Mouse (Mus musculus) kidney, postnatal 0 days (tissue): ENCODE data around the gene Fzd4. TPM values are rescaled to one million over a fixed set of nuclear protein-coding genes. Genes with fewer than 3 reads are reported as not detected.

Experiments used
- ATAC-seq: fragments of 200-750 bp; cut with Nextera tagmentation; replicated peaks from 2 replicates; pipeline ENCODE4 v1.8.0; 2017; ENCODE audit warnings: low read depth, moderate number of reproducible peaks, moderate TSS enrichment, moderate library complexity; ENCODE audit not compliant: low FRiP score
- DNase-seq: peaks from one replicate; pipeline ENCODE4 v3.0.0-alpha.2; 2016; ENCODE audit warnings: low spot score
- H3K27ac ChIP-seq: fragments of 300-500 bp; sonication (generic); 2 replicates; pipeline ENCODE4 v1.5.1; 2014; ENCODE audit warnings: mild to moderate bottlenecking
- H3K27me3 ChIP-seq: fragments of 300-500 bp; sonication (generic); 2 replicates; pipeline ENCODE4 v1.6.1; 2014; ENCODE audit warnings: low read length, mixed read lengths; ENCODE audit not compliant: insufficient read depth
- H3K36me3 ChIP-seq: fragments of 300-500 bp; sonication (generic); 2 replicates; pipeline ENCODE4 v1.6.1; 2014; ENCODE audit warnings: low read length, mixed read lengths; ENCODE audit not compliant: insufficient read depth
- H3K4me1 ChIP-seq: fragments of 300-500 bp; sonication (generic); replicated peaks from 2 replicates; pipeline ENCODE4 v1.6.1; 2014; ENCODE audit warnings: antibody characterized with exemption, low read length, mixed read lengths; ENCODE audit not compliant: insufficient read depth
- H3K4me2 ChIP-seq: fragments of 300-500 bp; sonication (generic); 2 replicates; pipeline ENCODE4 v1.6.1; 2014; ENCODE audit warnings: mild to moderate bottlenecking, low read length, moderate library complexity, mixed read lengths
- H3K4me3 ChIP-seq: fragments of 300-500 bp; sonication (generic); replicated peaks from 2 replicates; pipeline ENCODE4 v1.5.1; 2014; ENCODE audit warnings: low read depth, low read length
- H3K9ac ChIP-seq: fragments of 300-500 bp; sonication (generic); 2 replicates; pipeline ENCODE4 v1.6.1; 2014; ENCODE audit warnings: low read depth, low read length
- H3K9me3 ChIP-seq: fragments of 300-500 bp; sonication (generic); replicated peaks from 2 replicates; pipeline ENCODE4 v1.6.1; 2016; ENCODE audit warnings: low read length, inconsistent platforms, mixed read lengths
- CTCF ChIP-seq: IDR thresholded peaks from 2 replicates; pipeline ENCODE4 v1.5.1; 2016; ENCODE audit warnings: antibody characterized with exemption, low read depth, mild to moderate bottlenecking, moderate library complexity
- WGBS: fragments of 180-500 bp; shearing (Covaris S2); extraction: QIAGEN DNeasy Blood & Tissue Kit; methylation state at CpG from one replicate; pipeline ENCODE4 v1.1.7; 2014; 5-methylcytosine and 5-hydroxymethylcytosine counted together
- polyA plus RNA-seq: library from polyadenylated mRNA; unstranded; fragments of >200 nt; fragmentation: Nextera tagmentation; extraction: Ambion mirVana; gene quantifications from 2 replicates; pipeline ENCODE4 v1.2.1, GENCODE M21; 2015

Gene Fzd4
- polyA plus RNA-seq, 1 experiment from 2014 or later, result 29.6 TPM

DNA sequence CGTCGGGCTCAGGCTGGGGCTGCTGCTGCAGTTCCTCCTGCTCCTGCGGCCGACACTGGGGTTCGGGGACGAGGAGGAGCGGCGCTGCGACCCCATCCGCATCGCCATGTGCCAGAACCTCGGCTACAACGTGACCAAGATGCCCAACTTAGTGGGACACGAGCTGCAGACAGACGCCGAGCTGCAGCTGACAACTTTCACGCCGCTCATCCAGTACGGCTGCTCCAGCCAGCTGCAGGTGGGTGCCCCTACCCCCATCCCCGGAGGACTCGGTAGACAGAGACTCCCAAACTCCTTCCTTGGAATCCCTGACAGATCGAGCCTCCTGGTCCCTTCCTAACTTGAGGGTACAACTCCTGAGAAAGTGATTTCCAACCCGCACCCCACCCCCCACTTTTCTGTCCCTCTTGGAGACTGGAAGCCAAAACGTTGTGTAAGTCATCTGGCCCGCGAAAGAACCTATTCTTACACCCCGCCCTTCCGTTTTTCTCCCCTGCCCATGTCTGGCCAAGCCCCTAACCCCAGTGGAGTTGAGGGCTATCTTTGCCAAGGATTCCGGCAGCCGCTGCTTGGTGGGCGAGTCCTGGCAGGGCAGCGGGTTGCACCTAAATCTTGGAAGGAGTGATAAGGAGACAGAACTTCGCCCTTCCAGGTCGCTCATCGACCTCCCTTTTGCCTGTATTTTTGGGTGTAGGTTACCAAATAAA is 732 bp downstream of the Fzd4 start:
- H3K9ac ChIP-seq, result peak overlapping the region; percentile 98
- H3K36me3 ChIP-seq, result peaks cover 13% of the 10 kb centered on the region
- WGBS, result under 1% methylated on average over 34 of the region's 35 CpGs
- H3K4me1 ChIP-seq, result peaks cover 33% of the 10 kb centered on the region
- no peak for TF ChIP-seq CTCF
- DNase-seq, result peak; percentile 50
- H3K4me3 ChIP-seq, result peak overlapping the region; percentile 95
- H3K4me2 ChIP-seq, result peak overlapping the region; percentile 82
- H3K9me3 ChIP-seq, result no peaks in the 10 kb centered on the region
- H3K27ac ChIP-seq, result peak overlapping the region; percentile 97
- no peak for ATAC-seq
- no peaks in the 10 kb centered on the region for H3K27me3 ChIP-seq

DNA sequence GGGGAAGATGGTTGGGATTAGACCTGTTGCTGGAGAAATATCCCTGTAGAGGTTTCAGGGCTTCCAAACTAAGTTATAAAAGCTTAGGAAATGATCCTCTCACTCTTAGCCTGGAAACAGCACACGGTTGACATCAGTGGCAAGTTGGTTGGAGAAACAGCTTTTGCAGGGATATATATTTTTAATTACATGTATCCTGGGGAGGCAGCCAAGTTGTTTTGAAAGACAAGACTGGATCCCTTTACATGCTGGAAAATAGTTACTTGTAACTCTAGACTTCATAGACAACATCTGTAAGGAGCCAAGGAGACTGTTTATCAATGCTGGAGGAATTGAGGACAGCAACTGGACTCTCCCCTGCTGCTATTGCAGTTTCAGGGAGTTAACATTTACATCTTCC is 1.9 kb downstream of the Fzd4 start:
- Histone ChIP-seq H3K4me3 (peak overlapping the region; percentile 95), H3K27me3 (no peaks in the 10 kb centered on the region), H3K4me2 (peak overlapping the region; percentile 82), H3K9me3 (no peaks in the 10 kb centered on the region), H3K27ac (peak overlapping the region; percentile 20), H3K9ac (peak overlapping the region; percentile 29), H3K4me1 (peaks cover 42% of the 10 kb centered on the region), H3K36me3 (peaks cover 15% of the 10 kb centered on the region)
- no peak for ATAC-seq
- TF ChIP-seq CTCF, result no peak
- DNase-seq, result peak; percentile 73
- 3% methylated on average over 1 of the region's 1 CpGs for WGBS

DNA sequence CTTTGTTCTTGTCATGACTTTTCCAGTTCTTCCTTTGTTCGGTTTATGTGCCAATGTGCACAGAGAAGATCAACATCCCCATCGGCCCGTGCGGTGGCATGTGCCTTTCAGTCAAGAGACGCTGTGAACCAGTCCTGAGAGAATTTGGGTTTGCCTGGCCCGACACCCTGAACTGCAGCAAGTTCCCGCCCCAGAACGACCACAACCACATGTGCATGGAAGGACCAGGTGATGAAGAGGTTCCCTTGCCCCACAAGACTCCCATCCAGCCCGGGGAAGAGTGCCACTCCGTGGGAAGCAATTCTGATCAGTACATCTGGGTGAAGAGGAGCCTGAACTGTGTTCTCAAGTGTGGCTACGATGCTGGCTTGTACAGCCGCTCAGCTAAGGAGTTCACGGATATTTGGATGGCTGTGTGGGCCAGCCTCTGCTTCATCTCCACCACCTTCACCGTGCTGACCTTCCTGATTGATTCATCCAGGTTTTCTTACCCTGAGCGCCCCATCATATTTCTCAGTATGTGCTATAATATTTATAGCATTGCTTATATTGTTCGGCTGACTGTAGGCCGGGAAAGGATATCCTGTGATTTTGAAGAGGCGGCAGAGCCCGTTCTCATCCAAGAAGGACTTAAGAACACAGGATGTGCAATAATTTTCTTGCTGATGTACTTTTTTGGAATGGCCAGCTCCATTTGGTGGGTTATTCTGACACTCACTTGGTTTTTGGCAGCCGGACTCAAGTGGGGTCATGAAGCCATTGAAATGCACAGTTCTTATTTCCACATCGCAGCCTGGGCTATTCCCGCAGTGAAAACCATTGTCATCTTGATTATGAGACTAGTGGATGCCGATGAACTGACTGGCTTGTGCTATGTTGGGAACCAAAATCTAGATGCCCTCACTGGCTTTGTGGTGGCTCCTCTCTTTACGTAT is 3.1 kb downstream of the Fzd4 start:
- Histone ChIP-seq H3K27ac (peak overlapping the region; percentile 75), H3K27me3 (no peaks in the 10 kb centered on the region), H3K9ac (peak overlapping the region; percentile 45), H3K4me3 (peak overlapping the region; percentile 95), H3K4me2 (peak overlapping the region; percentile 82), H3K36me3 (peaks cover 20% of the 10 kb centered on the region), H3K4me1 (peaks cover 49% of the 10 kb centered on the region), H3K9me3 (no peaks in the 10 kb centered on the region)
- DNase-seq (peak; percentile 32), ATAC-seq (no peak)
- no peak for TF ChIP-seq CTCF
- 58% methylated on average over 24 of the region's 24 CpGs for WGBS

DNA sequence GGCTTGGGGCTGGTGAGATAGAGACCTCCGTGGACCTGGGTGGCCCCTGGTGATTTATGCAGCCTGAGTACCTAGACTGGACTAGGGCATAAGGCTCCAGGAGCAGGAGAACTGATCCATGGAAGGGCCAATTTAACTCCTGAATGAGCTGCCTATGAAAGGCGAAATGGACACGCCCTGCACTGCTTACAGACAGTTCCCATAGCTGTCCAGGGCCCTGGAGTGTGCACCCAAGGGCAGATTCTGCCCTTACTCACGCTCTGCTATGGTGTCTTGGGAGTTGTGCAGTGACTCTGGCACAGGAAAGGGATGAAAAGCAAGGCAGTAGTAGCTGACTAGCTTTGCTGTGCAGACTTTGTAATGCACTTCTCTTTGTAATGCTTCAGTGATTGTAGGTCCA is 6.1 kb downstream of the Fzd4 start:
- 27% methylated on average over 4 of the region's 4 CpGs for WGBS
- Histone ChIP-seq H3K9me3 (no peaks in the 10 kb centered on the region), H3K4me1 (peaks cover 59% of the 10 kb centered on the region), H3K9ac (no peak overlapping the region), H3K27me3 (no peaks in the 10 kb centered on the region), H3K36me3 (peaks cover 25% of the 10 kb centered on the region), H3K27ac (peak overlapping the region; percentile 66), H3K4me2 (peak overlapping the region; percentile 82), H3K4me3 (no peak overlapping the region)
- DNase-seq (peak; percentile 62), ATAC-seq (peak; percentile 87)
- no peak for TF ChIP-seq CTCF

DNA sequence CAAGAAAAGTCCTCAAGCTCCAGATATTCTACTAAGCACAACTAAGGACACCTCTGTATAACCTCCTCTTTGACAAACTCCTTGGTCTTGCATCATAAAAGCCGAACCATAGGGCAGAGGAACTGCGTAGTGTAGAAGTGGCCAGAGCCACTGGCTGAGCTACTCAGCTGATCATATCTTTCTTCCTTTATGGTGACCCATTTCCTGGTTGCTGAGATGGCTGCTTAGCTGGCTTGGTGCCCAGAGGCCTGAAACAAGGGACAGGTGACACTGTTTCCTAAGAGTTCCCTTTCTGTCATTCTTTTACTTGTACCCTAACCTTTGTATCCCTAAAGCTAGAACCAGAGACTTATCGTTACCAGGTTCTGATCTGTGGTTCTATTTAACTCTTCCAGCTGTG is 7.2 kb downstream of the Fzd4 start:
- H3K27me3 ChIP-seq, result no peaks in the 10 kb centered on the region
- H3K9me3 ChIP-seq, result no peaks in the 10 kb centered on the region
- TF ChIP-seq CTCF, result no peak
- ATAC-seq (0 out of 2 replicates have a peak, but pooled peaks have one; percentile 33), DNase-seq (peak; percentile 49)
- H3K4me3 ChIP-seq, result no peak overlapping the region
- peak overlapping the region; percentile 66 for H3K27ac ChIP-seq
- H3K4me1 ChIP-seq, result peaks cover 61% of the 10 kb centered on the region
- peak overlapping the region; percentile 82; the same call in 1 of the 2 replicates for H3K4me2 ChIP-seq
- H3K9ac ChIP-seq, result no peak overlapping the region
- H3K36me3 ChIP-seq, result peaks cover 25% of the 10 kb centered on the region
- 53% methylated on average over 3 of the region's 3 CpGs for WGBS

DNA sequence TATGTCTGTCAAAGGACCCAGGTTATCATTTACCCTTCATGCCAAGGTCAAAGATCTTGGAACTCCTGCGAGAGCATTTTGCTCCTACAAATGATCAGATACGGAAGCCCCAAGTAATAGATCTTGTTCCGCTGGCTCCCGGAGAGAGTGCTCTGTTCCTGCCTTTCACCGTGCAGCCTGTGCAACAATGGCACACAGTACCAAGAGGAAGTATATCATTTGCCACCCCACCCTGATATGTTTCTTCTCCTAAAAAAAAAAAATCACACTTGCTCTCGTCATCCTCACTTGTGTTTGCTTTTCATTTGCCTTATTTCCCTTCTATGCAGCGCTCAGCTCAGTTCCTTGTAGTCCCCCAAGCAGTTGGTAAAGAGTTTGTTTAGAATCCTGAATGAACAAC is 7.9 kb downstream of the Fzd4 start:
- peaks cover 25% of the 10 kb centered on the region for H3K36me3 ChIP-seq
- no peak overlapping the region for H3K4me3 ChIP-seq
- H3K4me1 ChIP-seq, result peaks cover 57% of the 10 kb centered on the region
- H3K27ac ChIP-seq, result peak overlapping the region; percentile 66; the same call in 1 of the 2 replicates
- TF ChIP-seq CTCF, result no peak
- no peak for ATAC-seq
- no peak overlapping the region for H3K9ac ChIP-seq
- no peak overlapping the region for H3K4me2 ChIP-seq
- H3K9me3 ChIP-seq, result no peaks in the 10 kb centered on the region
- no peaks in the 10 kb centered on the region for H3K27me3 ChIP-seq
- WGBS, result 59% methylated on average over 7 of the region's 7 CpGs
- DNase-seq, result no peak
